Mouse (Mus musculus): ENCODE results near the gene Txnip.

DNA sequence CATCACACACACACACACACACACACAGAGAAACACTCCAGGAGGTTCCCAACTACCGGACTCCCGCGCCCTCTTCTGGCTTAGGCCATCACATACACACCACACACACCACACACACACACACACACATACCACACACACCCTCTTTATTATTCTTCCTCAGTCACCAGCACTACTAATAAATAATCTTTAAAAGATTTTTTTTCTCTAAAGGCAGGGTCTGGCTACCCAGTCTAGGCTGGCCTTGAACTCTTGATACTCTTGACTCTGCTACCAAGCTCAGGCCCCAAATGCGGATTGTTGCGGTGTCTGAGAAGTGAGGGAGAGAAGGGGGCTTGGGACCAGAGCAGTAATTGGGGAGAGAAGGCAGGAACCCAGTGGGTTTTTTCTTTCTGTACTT is 37.1 kb downstream of the Txnip start:
- TF ChIP-seq CTCF (IDR thresholded peaks at IDR 0.05; ENCODE audit: control insufficient read depth, insufficient read depth, low read length) = no peak
- no peak for TF ChIP-seq POLR2A (IDR thresholded peaks at IDR 0.05; ENCODE audit: borderline replicate concordance, control insufficient read depth, low read depth, low read length)
